Mouse (Mus musculus): Measurements from ENCODE around the gene Plp2. TPM values are rescaled to one million over a fixed set of nuclear protein-coding genes. Genes with fewer than 3 reads are reported as not detected.
A peak's percentile ranks its signal among the peaks of the same experiment; 100 is the strongest.

The Plp2 gene
- polyA plus RNA-seq, 1 experiment from 2014 or later = 20.3 TPM

DNA sequence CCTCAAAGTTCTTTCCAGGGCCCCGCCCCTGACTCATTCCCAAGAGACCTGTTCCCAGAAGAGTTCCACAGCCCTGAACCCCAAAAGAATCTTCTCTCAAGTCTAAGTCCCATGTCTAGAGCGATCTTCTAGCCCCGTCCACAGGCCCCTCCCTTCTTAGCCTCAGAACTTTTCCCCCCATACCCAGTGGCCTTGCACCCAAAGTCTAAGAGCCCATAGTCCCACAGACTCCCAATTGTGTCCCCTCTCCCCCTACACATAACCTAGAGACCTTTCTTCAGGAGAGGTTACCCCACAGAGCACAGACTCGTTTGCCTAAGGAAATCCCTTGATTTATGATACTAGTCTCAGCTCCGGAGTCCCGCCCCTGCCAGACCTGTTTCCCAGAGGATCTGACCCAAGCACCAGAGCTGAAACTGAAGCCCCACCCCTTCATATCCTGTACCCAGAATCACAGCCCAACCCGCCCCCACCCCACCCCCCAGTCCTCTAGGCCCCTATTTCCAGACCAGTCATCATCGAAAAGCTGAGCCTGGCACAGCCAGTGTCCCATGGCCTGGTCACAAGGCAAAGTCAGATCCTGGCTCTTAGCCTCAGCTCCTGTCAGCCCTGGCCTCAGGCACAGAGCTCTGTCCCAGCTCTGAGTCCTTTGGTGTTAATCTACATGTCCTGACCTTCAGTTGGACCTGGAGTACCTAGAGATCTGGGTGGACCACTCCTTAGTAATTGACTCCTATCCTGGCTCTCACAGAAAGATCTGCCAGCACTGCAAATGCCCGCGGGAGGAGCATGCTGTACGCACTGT is 12.2 kb downstream of the Plp2 start:
- Histone ChIP-seq H3K36me3 (no peaks in the 10 kb centered on the region), H3K9me3 (replicated peaks) (no peaks in the 10 kb centered on the region), H3K9ac (replicated peaks) (no peak overlapping the region), H3K4me2 (no peak overlapping the region), H3K4me1 (0 out of 2 replicates have a peak, but pooled peaks cover 4% of the 10 kb centered on the region), H3K27me3 (replicated peaks) (no peaks in the 10 kb centered on the region), H3K4me3 (replicated peaks) (no peak overlapping the region), H3K27ac (replicated peaks) (no peak overlapping the region)
- 50% methylated on average over 11 of the region's 11 CpGs for WGBS
- ATAC-seq (ENCODE audit: low FRiP score) = no peak

GRCm38 (mm10) chrX:7658031-7658784 is 13.0 kb downstream of the Plp2 start:
- Histone ChIP-seq H3K27me3 (replicated peaks) (no peaks in the 10 kb centered on the region), H3K27ac (replicated peaks) (no peak overlapping the region), H3K4me2 (peak overlapping the region; percentile 48), H3K36me3 (no peaks in the 10 kb centered on the region), H3K9me3 (replicated peaks) (no peaks in the 10 kb centered on the region), H3K4me1 (0 out of 2 replicates have a peak, but pooled peaks cover 4% of the 10 kb centered on the region), H3K4me3 (replicated peaks) (no peak overlapping the region), H3K9ac (replicated peaks) (no peak overlapping the region)
- no peak for ATAC-seq (ENCODE audit: low FRiP score)
- 31% methylated on average over 11 of the region's 15 CpGs for WGBS

DNA sequence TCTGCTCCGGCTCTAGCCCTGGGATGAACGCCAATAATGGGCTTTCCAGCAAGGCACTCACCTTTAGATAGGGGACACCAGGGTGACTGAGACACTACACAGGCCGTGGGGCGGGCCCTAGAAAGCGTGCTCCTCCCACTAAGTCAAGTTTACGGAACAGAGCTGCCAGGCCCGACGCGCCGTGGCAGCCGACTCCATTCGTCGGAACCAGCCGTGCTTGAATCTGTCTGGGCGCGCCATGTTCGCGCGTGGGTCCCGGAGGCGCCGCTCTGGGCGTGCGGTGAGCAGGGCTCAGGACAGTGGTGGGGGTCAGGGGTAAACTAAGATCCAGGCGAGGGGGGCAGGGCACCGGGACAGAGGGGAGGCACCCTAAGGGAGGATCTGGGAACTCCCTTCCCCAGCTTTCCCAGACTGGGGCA is 14.0 kb downstream of the Plp2 start, which contains the start of gene Prickle3:
Gene Prickle3 (plus strand): TSS at position 40 of the 419 bp plus-strand sequence.
- no peak within 1 kb of the TSS for H3K27ac ChIP-seq (replicated peaks)
- H3K27me3 ChIP-seq (replicated peaks) = no peaks in the 10 kb centered on the region
- no peaks in the 10 kb centered on the region for H3K9me3 ChIP-seq (replicated peaks)
- H3K36me3 ChIP-seq = peaks cover 1% of the 10 kb centered on the region; the same call in 1 of the 2 replicates
- peak within 1 kb of the TSS; percentile 26 for H3K4me3 ChIP-seq (replicated peaks)
- H3K9ac ChIP-seq (replicated peaks) = 0 out of 2 replicates have a peak within 1 kb of the TSS, but pooled peaks have one; percentile 23
- peak within 1 kb of the TSS; percentile 48 for H3K4me2 ChIP-seq
- 33% methylated on average over 26 of the region's 26 CpGs for WGBS
- 0 out of 2 replicates have a peak, but pooled peaks cover 4% of the 10 kb centered on the region for H3K4me1 ChIP-seq
- ATAC-seq (ENCODE audit: low FRiP score) = no peak

DNA sequence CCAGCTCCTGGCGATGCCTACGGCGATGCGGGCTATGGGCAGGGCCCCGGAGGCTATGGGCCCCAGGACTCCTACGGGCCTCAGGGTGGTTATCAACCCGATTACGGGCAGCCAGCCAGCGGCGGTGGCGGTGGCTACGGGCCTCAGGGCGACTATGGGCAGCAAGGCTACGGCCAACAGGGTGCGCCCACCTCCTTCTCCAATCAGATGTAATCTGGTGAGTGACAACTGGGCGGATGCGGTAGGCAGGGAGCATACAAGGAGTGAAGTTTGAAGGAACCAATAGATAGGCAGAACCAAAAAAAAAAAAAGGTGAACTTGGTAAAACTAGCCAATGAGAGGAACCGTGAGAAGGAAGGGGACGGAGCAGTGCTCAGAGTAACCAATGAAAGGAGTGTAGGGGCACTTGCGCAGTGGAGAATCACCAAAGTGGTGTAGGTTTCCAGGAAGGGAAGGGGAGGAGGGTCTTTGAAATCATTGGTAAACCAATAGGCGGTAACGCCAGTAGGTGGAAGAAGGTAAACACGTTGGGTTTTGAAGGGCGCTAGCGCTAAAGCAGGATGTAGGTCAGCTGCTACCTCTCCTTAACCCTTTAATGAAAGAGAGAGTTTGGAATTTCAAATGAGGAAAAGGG is 22.4 kb downstream of the Plp2 start:
- Histone ChIP-seq H3K27ac (replicated peaks) (peak overlapping the region; percentile 65), H3K9me3 (replicated peaks) (no peaks in the 10 kb centered on the region), H3K9ac (replicated peaks) (peak overlapping the region; percentile 40), H3K27me3 (replicated peaks) (no peaks in the 10 kb centered on the region), H3K4me2 (peak overlapping the region; percentile 55), H3K36me3 (peaks cover 10% of the 10 kb centered on the region; the same call in 1 of the 2 replicates), H3K4me3 (replicated peaks) (peak overlapping the region; percentile 38), H3K4me1 (peaks cover 3% of the 10 kb centered on the region)
- 21% methylated on average over 25 of the region's 25 CpGs for WGBS
- ATAC-seq (ENCODE audit: low FRiP score) = peak; percentile 93

DNA sequence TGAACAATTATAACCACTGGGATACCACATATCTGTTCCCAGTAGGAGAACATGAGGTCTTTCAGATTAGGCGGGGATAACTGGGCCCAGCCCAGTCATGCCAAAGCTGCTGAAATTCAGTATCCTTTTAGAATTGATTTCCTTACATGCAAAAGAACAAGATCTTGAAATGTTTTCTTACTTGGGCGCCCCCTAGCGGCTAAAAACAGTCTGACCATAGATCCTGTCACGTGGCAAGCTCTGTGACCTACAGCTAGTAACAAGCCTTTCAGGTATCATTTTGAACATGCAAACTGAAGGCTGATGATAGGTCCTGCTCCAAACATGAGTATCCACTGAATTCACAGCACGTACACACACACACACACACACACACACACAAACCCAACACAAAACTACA is 25.8 kb downstream of the Plp2 start:
- H3K36me3 ChIP-seq = peaks cover 9% of the 10 kb centered on the region; the same call in 1 of the 2 replicates
- peaks cover 9% of the 10 kb centered on the region for H3K4me1 ChIP-seq
- no peak overlapping the region for H3K4me2 ChIP-seq
- no peak overlapping the region for H3K9ac ChIP-seq (replicated peaks)
- no peaks in the 10 kb centered on the region for H3K9me3 ChIP-seq (replicated peaks)
- no peak overlapping the region for H3K4me3 ChIP-seq (replicated peaks)
- no peaks in the 10 kb centered on the region for H3K27me3 ChIP-seq (replicated peaks)
- 20% methylated on average over 5 of the region's 5 CpGs for WGBS
- no peak for ATAC-seq (ENCODE audit: low FRiP score)
- H3K27ac ChIP-seq (replicated peaks) = no peak overlapping the region

GRCm38 (mm10) chrX:7640785-7641184 is 30.4 kb downstream of the Plp2 start:
- Histone ChIP-seq H3K27me3 (replicated peaks) (no peaks in the 10 kb centered on the region), H3K4me1 (peaks cover 6% of the 10 kb centered on the region), H3K27ac (replicated peaks) (no peak overlapping the region), H3K9ac (replicated peaks) (no peak overlapping the region), H3K4me3 (replicated peaks) (peak overlapping the region; percentile 23), H3K4me2 (peak overlapping the region; percentile 60), H3K9me3 (replicated peaks) (no peaks in the 10 kb centered on the region), H3K36me3 (peaks cover 9% of the 10 kb centered on the region; the same call in 1 of the 2 replicates)
- ATAC-seq (ENCODE audit: low FRiP score) = no peak
- 44% methylated on average over 12 of the region's 12 CpGs for WGBS

- H3K9me3 ChIP-seq (replicated peaks) = no peaks in the 10 kb centered on the region
- H3K4me3 ChIP-seq (replicated peaks) = peak overlapping the region; percentile 49
- peaks cover 8% of the 10 kb centered on the region; the same call in 1 of the 2 replicates for H3K36me3 ChIP-seq
- H3K9ac ChIP-seq (replicated peaks) = peak overlapping the region; percentile 41
- peak overlapping the region; percentile 60 for H3K4me2 ChIP-seq
- H3K4me1 ChIP-seq = peaks cover 6% of the 10 kb centered on the region
- peak; percentile 46 for ATAC-seq (ENCODE audit: low FRiP score)
- WGBS = 25% methylated on average over 13 of the region's 13 CpGs
- no peaks in the 10 kb centered on the region for H3K27me3 ChIP-seq (replicated peaks)
- H3K27ac ChIP-seq (replicated peaks) = peak overlapping the region; percentile 78
These were observed 31.5 kb downstream of the Plp2 start for GRCm38 (mm10) chrX:7639536-7640325.

DNA sequence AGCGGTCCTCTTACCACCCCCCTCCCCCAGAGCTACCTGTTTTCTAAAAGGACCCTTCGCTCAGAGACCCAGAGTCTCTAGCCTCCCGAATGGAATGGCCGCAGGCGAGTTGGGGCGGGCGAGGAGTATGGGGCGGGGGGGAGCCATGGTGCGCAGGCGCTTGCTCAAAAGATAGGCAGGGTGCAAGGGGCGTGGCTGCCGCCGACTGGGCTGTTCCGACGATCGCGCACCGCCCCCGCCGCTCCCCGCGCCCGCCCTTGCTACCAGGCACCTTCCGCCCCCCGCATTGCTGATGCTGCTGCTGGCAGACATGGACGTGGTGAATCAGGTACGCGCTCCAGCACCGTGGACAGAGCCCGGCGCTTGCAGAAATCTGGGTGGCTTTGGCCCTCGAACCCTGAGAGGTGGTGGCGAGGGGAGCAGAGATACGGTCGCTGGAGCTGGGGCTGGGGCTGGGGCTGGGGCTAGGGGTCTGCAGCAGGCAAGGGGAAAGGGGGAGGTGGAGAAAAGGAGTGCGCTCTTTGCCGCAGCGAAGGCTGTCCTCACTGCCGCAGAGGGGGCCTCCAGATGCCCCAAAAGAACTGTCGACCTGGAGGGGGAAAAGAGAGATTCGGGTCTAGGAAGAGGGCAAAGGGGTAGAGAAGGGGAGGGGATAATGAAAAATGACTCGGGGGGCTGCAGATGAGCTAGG is 32.6 kb downstream of the Plp2 start, which contains the start of gene Syp:
Gene Syp (plus strand): TSS at position 71 of the 691 bp plus-strand sequence.
- Histone ChIP-seq H3K4me2 (peak within 1 kb of the TSS; percentile 60), H3K27me3 (replicated peaks) (no peaks in the 10 kb centered on the region), H3K4me3 (replicated peaks) (peak within 1 kb of the TSS; percentile 49), H3K36me3 (0 out of 2 replicates have a peak, but pooled peaks cover 3% of the 10 kb centered on the region), H3K9ac (replicated peaks) (peak within 1 kb of the TSS; percentile 41), H3K27ac (replicated peaks) (peak within 1 kb of the TSS; percentile 78), H3K4me1 (peaks cover 6% of the 10 kb centered on the region), H3K9me3 (replicated peaks) (no peaks in the 10 kb centered on the region)
- ATAC-seq (ENCODE audit: low FRiP score) = peak; percentile 90
- 15% methylated on average over 36 of the region's 42 CpGs for WGBS

DNA sequence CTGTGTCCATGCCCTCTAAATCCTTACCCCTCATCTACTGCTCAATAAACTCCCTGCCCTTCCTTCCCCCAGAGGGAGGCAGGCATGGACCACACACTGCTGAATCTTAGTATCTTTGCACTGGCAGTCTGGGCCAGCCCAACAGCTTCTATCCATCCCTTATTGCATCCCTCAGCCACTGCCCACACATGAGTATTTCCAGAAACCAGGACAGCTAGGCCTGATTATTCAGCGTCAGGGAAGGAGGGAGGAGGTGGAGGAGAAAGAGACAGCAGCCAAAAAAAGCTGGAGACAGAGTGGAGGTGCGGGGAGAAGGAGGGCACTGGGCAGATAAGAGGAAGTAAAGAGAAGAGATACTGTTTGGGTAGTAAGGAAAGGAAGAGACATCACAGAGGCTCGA is 36.1 kb downstream of the Plp2 start:
- WGBS = 74% methylated on average over 3 of the region's 3 CpGs
- Histone ChIP-seq H3K27me3 (replicated peaks) (no peaks in the 10 kb centered on the region), H3K4me2 (no peak overlapping the region), H3K9ac (replicated peaks) (no peak overlapping the region), H3K4me1 (no peaks in the 10 kb centered on the region), H3K27ac (replicated peaks) (no peak overlapping the region), H3K36me3 (no peaks in the 10 kb centered on the region), H3K4me3 (replicated peaks) (no peak overlapping the region), H3K9me3 (replicated peaks) (no peaks in the 10 kb centered on the region)
- ATAC-seq (ENCODE audit: low FRiP score) = no peak

- Histone ChIP-seq H3K4me1 (no peaks in the 10 kb centered on the region), H3K4me3 (replicated peaks) (no peak overlapping the region), H3K27me3 (replicated peaks) (no peaks in the 10 kb centered on the region), H3K4me2 (no peak overlapping the region), H3K27ac (replicated peaks) (no peak overlapping the region), H3K9me3 (replicated peaks) (no peaks in the 10 kb centered on the region), H3K9ac (replicated peaks) (no peak overlapping the region), H3K36me3 (no peaks in the 10 kb centered on the region)
- WGBS = 89% methylated on average over 6 of the region's 6 CpGs
- ATAC-seq (ENCODE audit: low FRiP score) = no peak
These were observed 38.6 kb downstream of the Plp2 start for GRCm38 (mm10) chrX:7632560-7632959.

Data from neural tube, embryonic 15.5 days (tissue).